Mouse (Mus musculus): ENCODE data around the gene Ttll8.

The Ttll8 gene

GRCm38 (mm10) chr15:88954368-88955072 is at the start of gene Ttll8:
TSS of gene Ttll8 (minus strand) at chr15:88954418.
- in situ Hi-C loops (cut with MboI; ENCODE audit: low sequenced_read_pairs), result no loop called here

GRCm38 (mm10) chr15:89001245-89001644 is 47.0 kb upstream of the Ttll8 start:
- in situ Hi-C loops (cut with MboI; ENCODE audit: low sequenced_read_pairs), result no loop called here

GRCm38 (mm10) chr15:89000367-89000766 is 46.1 kb upstream of the Ttll8 start:
- in situ Hi-C loops (cut with MboI; ENCODE audit: low sequenced_read_pairs), result no loop called here

GRCm38 (mm10) chr15:88999124-88999523 is 44.9 kb upstream of the Ttll8 start:
- in situ Hi-C loops (cut with MboI; ENCODE audit: low sequenced_read_pairs), result no loop called here

GRCm38 (mm10) chr15:88998636-88999035 is 44.4 kb upstream of the Ttll8 start:
- in situ Hi-C loops (cut with MboI; ENCODE audit: low sequenced_read_pairs), result no loop called here

- in situ Hi-C loops (cut with MboI; ENCODE audit: low sequenced_read_pairs), result no loop called here
These were observed 35.0 kb upstream of the Ttll8 start for GRCm38 (mm10) chr15:88989236-88989635.

- in situ Hi-C loops (cut with MboI; ENCODE audit: low sequenced_read_pairs), result no loop called here
These were observed 28.4 kb upstream of the Ttll8 start, which contains the start of gene Mov10l1 for GRCm38 (mm10) chr15:88982534-88983079. TSS of gene Mov10l1 (plus strand) at chr15:88982909.

- in situ Hi-C loops (cut with MboI; ENCODE audit: low sequenced_read_pairs), result no loop called here
These were observed 24.9 kb upstream of the Ttll8 start for GRCm38 (mm10) chr15:88979138-88979446.

- in situ Hi-C loops (cut with MboI; ENCODE audit: low sequenced_read_pairs), result no loop called here
These were observed 24.3 kb upstream of the Ttll8 start, which contains the start of gene Mlc1 for GRCm38 (mm10) chr15:88978281-88979137. TSS of gene Mlc1 (minus strand) at chr15:88979007.

GRCm38 (mm10) chr15:88972300-88972699 is 18.1 kb upstream of the Ttll8 start:
- in situ Hi-C loops (cut with MboI; ENCODE audit: low sequenced_read_pairs), result no loop called here

- in situ Hi-C loops (cut with MboI; ENCODE audit: low sequenced_read_pairs), result no loop called here
These were observed 9.9 kb upstream of the Ttll8 start for GRCm38 (mm10) chr15:88964070-88964578.

- in situ Hi-C loops (cut with MboI; ENCODE audit: low sequenced_read_pairs), result no loop called here
These were observed 3.3 kb upstream of the Ttll8 start for GRCm38 (mm10) chr15:88957522-88957921.

GRCm38 (mm10) chr15:88955342-88955741 is 1.1 kb upstream of the Ttll8 start:
- in situ Hi-C loops (cut with MboI; ENCODE audit: low sequenced_read_pairs), result no loop called here

- in situ Hi-C loops (cut with MboI; ENCODE audit: low sequenced_read_pairs), result no loop called here
These were observed 3.0 kb downstream of the Ttll8 start for GRCm38 (mm10) chr15:88951246-88951645.

GRCm38 (mm10) chr15:88946851-88947250 is 7.4 kb downstream of the Ttll8 start:
- in situ Hi-C loops (cut with MboI; ENCODE audit: low sequenced_read_pairs), result no loop called here

- in situ Hi-C loops (cut with MboI; ENCODE audit: low sequenced_read_pairs), result no loop called here
These were observed 10.2 kb downstream of the Ttll8 start for GRCm38 (mm10) chr15:88943896-88944551.

- in situ Hi-C loops (cut with MboI; ENCODE audit: low sequenced_read_pairs), result no loop called here
These were observed 11.4 kb downstream of the Ttll8 start for GRCm38 (mm10) chr15:88942783-88943182.

- in situ Hi-C loops (cut with MboI; ENCODE audit: low sequenced_read_pairs), result no loop called here
These were observed 16.9 kb downstream of the Ttll8 start for GRCm38 (mm10) chr15:88937291-88937650.

GRCm38 (mm10) chr15:88936619-88937290 is 17.5 kb downstream of the Ttll8 start:
- in situ Hi-C loops (cut with MboI; ENCODE audit: low sequenced_read_pairs), result no loop called here

- in situ Hi-C loops (cut with MboI; ENCODE audit: low sequenced_read_pairs), result no loop called here
These were observed 20.1 kb downstream of the Ttll8 start for GRCm38 (mm10) chr15:88934141-88934540.

GRCm38 (mm10) chr15:88932667-88933066 is 21.6 kb downstream of the Ttll8 start:
- in situ Hi-C loops (cut with MboI; ENCODE audit: low sequenced_read_pairs), result no loop called here
